8 mouse cellular contexts compared by ENCODE assay signal in genomic region chr7:113131945-113132538, GRCm38 (mm10).
DNase-seq lines count a peak whose midpoint lies in the region; ATAC-seq lines count a peak whose summit lies in the region.

No protein-coding gene starts in this region.

- DNase-seq in CD4-positive, CD25-positive, alpha-beta regulatory T cell, adult 2 months (ENCODE audit: low read depth, low spot score): peak; percentile 63
- DNase-seq in adrenal gland, adult 2 months: peak; percentile 82
- peak; percentile 94 for DNase-seq in embryo, embryonic 10 days (ENCODE audit: low spot score)
- peak; percentile 83 to 87 for DNase-seq in heart, postnatal 10 days
- DNase-seq in layer of hippocampus, postnatal 10 days (ENCODE audit: low spot score in 2 of 2): peak; percentile 89 to 90
- peak; percentile 89 for DNase-seq in lung, postnatal 36 days
- peak; percentile 75 to 80 for DNase-seq in right cerebral cortex, postnatal 36 days (ENCODE audit: low spot score in 2 of 2)

- intact Hi-C loops in heart, postnatal 10 days (cut with DNase I): loop anchor here (1.0 to 5.0 kb wide), 3 partner anchors 212 to 755 kb away; no protein-coding TSS in a partner anchor

- no peak for ATAC-seq in CD4-positive, CD25-positive, alpha-beta regulatory T cell, adult 4 months
